Mouse (Mus musculus) G1E (cell line): ENCODE data around the gene Cnmd. TPM values are rescaled to one million over a fixed set of nuclear protein-coding genes. Genes with fewer than 3 reads are reported as not detected.

Experiments used
- ATAC-seq: 2 replicates; pipeline ENCODE4 v1.8.0; 2016; ENCODE audit warnings: mild to moderate bottlenecking; ENCODE audit not compliant: insufficient number of reproducible peaks, poor library complexity, low FRiP score, severe bottlenecking; ENCODE audit errors: extremely low read depth
- DNase-seq: peaks from one replicate; pipeline ENCODE4 v3.0.0; 2012; ENCODE audit warnings: low spot score
- H3K27me3 ChIP-seq: 2 replicates; pipeline ENCODE4 v1.6.1; 2012; ENCODE audit warnings: mild to moderate bottlenecking, low read length, inconsistent platforms; ENCODE audit not compliant: insufficient read depth
- H3K36me3 ChIP-seq: replicated peaks from 2 replicates; pipeline ENCODE3; 2012; ENCODE audit warnings: mild to moderate bottlenecking, inconsistent platforms
- H3K4me1 ChIP-seq: 2 replicates; pipeline ENCODE4 v1.6.1; 2012; ENCODE audit warnings: low read depth, low read length, inconsistent platforms, mixed read lengths; ENCODE audit not compliant: insufficient read depth
- H3K4me3 ChIP-seq: 2 replicates; pipeline ENCODE4 v1.5.1; 2012; ENCODE audit warnings: low read depth, mild to moderate bottlenecking, inconsistent platforms, low read length, moderate library complexity, mixed read lengths
- H3K9me3 ChIP-seq: replicated peaks from 2 replicates; pipeline ENCODE4 v1.6.1; 2012; ENCODE audit warnings: inconsistent platforms
- CTCF ChIP-seq: IDR thresholded peaks from 2 replicates; pipeline ENCODE4 v1.5.1; 2012; ENCODE audit warnings: low read depth, low read length, inconsistent platforms, mixed read lengths
- GATA1 ChIP-seq: IDR thresholded peaks from 2 replicates; pipeline ENCODE4 v1.6.1; 2012; ENCODE audit warnings: borderline replicate concordance, low read length, inconsistent platforms, mixed read lengths
- GATA2 ChIP-seq: IDR thresholded peaks from 2 replicates; pipeline ENCODE4 v1.6.1; 2012; ENCODE audit warnings: low read depth, low read length, inconsistent platforms, borderline replicate concordance
- POLR2AphosphoS5 ChIP-seq: IDR thresholded peaks from 2 replicates; pipeline ENCODE4 v1.6.1; 2012; ENCODE audit warnings: low read depth, low read length, inconsistent platforms; ENCODE audit not compliant: insufficient replicate concordance
- TAL1 ChIP-seq: conservative IDR thresholded peaks from 2 replicates; pipeline ENCODE4 v1.6.1; 2012; ENCODE audit warnings: low read depth, low read length, inconsistent platforms, mixed read lengths
- polyA plus RNA-seq: library from polyadenylated mRNA; stranded (reverse); fragments of >175 nt; gene quantifications from 2 replicates; pipeline ENCODE4 v1.2.3, GENCODE M21; 2012
- total RNA-seq, 2 experiments: library from RNA; stranded (forward) in 1 of 2; stranded (reverse) in 1 of 2; fragments of 200-1000 nt in 1 of 2; fragments of >200 nt in 1 of 2; fragmentation: Nextera tagmentation in 1 of 2; gene quantifications; 2 replicates each; pipeline ENCODE4 v1.2.3; 2014 to 2017

Cnmd gene
- total and polyA plus RNA-seq, 3 experiments = 0.22 TPM; not detected in 2

DNA sequence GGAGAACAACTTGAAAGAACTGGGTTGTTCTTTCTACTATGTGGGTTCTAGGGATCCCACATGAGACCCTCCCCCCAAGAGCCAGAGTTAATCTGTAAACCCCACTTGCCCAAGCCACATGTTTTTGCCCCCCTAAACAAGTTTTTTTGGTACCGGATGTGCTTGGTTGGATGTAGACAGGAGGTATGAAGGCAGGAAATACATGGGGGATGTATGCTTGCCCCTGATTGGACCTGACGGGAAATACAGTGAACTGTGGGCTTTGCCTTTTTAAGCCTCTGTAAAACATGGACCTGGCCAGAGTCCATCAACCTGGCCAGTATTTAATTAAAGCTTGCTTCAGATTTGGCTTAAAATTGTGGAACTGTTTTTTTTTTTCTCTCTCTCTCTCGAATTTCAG lies 12.3 kb downstream of the Cnmd start:
- no peak for ATAC-seq

DNA sequence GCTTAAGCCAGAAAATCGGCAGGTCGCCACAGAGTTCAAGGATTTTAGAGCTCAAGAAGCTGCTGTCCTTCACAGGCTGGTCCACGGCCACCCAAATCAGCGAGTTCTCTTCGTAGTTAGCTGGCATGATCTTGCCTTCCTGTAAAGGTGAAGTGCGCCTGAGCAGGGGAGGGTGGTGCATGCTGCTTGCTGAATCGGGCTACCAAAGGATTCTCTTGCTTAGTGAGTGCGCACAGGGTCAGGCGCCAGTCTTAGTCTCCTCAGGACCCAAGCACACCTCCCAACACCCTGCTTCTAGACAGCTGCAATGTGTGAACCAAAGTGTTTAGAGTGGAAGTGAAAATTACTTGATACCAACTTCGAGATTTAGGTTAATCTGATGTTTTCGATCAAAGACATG lies 16.6 kb downstream of the Cnmd start:
- Histone ChIP-seq H3K4me1 (no peaks in the 10 kb centered on the region), H3K4me3 (no peak overlapping the region), H3K9me3 (no peaks in the 10 kb centered on the region), H3K36me3 (no peaks in the 10 kb centered on the region), H3K27me3 (peaks cover 20% of the 10 kb centered on the region)
- no peak for TF ChIP-seq POLR2AphosphoS5
- no peak for TF ChIP-seq GATA1
- TF ChIP-seq TAL1 = no peak
- TF ChIP-seq GATA2 = no peak
- TF ChIP-seq CTCF = no peak
- ATAC-seq = no peak
- DNase-seq = no peak

More for the DNA sequence above, 12.3 kb downstream of the Cnmd start:
- TF ChIP-seq CTCF = no peak
- no peak for TF ChIP-seq GATA1
- TF ChIP-seq POLR2AphosphoS5 = no peak
- no peak for TF ChIP-seq TAL1
- no peak for TF ChIP-seq GATA2
- Histone ChIP-seq H3K9me3 (no peaks in the 10 kb centered on the region), H3K4me1 (no peaks in the 10 kb centered on the region), H3K36me3 (no peaks in the 10 kb centered on the region), H3K4me3 (no peak overlapping the region), H3K27me3 (peaks cover 15% of the 10 kb centered on the region; the same call in 1 of the 2 replicates)
- no peak for DNase-seq

DNA sequence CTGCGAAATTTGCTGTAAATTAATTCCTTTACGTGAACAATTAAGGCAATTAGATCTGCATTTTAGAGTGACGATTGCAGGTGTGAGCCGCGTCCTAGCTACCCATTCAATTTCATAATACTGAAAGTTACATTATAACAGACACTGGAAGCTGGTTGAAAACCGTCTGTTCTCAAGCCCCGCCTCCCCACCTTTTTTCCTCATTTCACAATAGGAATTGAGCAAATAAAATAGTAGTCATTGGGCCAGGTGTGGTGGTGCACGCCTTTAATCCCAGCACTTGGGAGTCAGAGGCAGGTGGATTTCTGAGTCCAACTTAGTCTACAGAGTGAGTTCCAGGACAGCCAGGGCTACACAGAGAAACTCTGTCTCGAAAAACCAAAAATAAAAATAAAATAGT lies 19.9 kb downstream of the Cnmd start:
- Histone ChIP-seq H3K27me3 (peaks cover 28% of the 10 kb centered on the region), H3K4me1 (no peaks in the 10 kb centered on the region), H3K4me3 (no peak overlapping the region), H3K36me3 (no peaks in the 10 kb centered on the region), H3K9me3 (no peaks in the 10 kb centered on the region)
- no peak for TF ChIP-seq TAL1
- no peak for TF ChIP-seq POLR2AphosphoS5
- TF ChIP-seq CTCF = no peak
- TF ChIP-seq GATA2 = no peak
- ATAC-seq (no peak), DNase-seq (no peak)

DNA sequence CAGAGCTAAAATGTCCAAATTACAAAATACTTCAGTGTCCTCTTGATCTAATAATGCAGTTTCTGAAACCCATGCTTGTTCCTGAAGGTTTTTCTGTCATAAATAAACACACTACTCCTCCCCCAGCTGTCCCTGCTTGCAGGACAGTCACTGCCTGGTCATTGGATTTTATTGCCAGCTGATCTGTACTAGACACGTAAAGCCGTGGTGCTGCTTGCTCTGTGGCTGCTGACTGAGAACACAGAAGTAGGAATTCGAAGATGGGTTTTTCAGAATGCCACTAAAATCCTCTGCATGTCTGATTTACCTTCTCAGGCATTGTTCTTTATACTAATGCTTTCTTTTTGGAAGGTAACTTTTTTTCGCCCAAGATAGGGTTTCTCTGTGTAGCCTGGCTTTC lies 25.2 kb downstream of the Cnmd start:
- Histone ChIP-seq H3K27me3 (peaks cover 15% of the 10 kb centered on the region), H3K4me1 (no peaks in the 10 kb centered on the region), H3K36me3 (peaks cover 10% of the 10 kb centered on the region), H3K4me3 (no peak overlapping the region), H3K9me3 (no peaks in the 10 kb centered on the region)
- TF ChIP-seq GATA1 (no peak), CTCF (no peak), GATA2 (no peak), TAL1 (no peak), POLR2AphosphoS5 (no peak)
- no peak for DNase-seq
- ATAC-seq = no peak

DNA sequence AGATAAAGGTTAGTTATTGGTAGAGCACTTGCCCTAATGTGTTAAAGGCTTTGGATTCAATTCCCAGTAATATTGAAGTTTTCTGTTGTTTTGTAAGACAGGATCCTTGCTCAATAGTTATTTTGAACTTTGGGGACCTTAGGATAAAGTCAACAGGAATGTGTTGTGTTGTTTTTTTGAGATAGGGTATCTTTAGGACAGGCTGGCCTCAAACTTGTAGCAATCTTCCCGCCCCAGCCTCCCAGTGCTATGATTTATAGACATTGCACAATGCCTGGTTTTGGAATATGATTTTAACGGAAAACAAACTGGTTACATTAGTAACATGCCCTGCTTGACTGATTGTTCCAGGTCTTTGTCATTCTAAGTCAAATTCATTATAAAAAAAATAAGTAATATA lies 28.8 kb downstream of the Cnmd start:
- Histone ChIP-seq H3K27me3 (peaks cover 5% of the 10 kb centered on the region), H3K9me3 (no peaks in the 10 kb centered on the region), H3K4me3 (no peak overlapping the region), H3K36me3 (peaks cover 41% of the 10 kb centered on the region), H3K4me1 (no peaks in the 10 kb centered on the region)
- ATAC-seq (no peak), DNase-seq (no peak)
- no peak for TF ChIP-seq TAL1
- no peak for TF ChIP-seq CTCF
- no peak for TF ChIP-seq GATA2
- no peak for TF ChIP-seq POLR2AphosphoS5
- no peak for TF ChIP-seq GATA1

DNA sequence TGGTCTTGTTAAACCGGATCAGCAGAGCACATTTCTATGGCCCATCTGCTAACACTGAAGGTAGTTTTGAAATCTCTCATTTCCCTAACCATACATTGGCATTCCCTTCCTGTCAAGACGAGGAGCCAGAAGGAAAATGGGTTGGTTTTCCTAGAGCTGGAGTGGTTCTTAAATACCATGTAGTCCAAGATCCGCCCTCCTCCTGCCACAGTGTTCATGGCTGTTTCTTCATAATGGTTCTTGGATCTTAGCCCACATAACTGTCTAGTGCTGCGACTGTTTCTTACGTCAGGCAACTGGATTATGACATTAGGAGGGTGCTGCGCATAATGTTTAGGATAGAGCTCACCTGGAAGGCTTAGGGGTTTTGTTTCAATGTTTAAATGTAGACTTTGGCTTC lies 29.6 kb downstream of the Cnmd start:
- Histone ChIP-seq H3K4me1 (no peaks in the 10 kb centered on the region), H3K4me3 (no peak overlapping the region), H3K27me3 (no peaks in the 10 kb centered on the region), H3K36me3 (peaks cover 50% of the 10 kb centered on the region), H3K9me3 (no peaks in the 10 kb centered on the region)
- no peak for TF ChIP-seq TAL1
- no peak for TF ChIP-seq GATA2
- no peak for TF ChIP-seq CTCF
- TF ChIP-seq GATA1 = no peak
- TF ChIP-seq POLR2AphosphoS5 = no peak
- DNase-seq (no peak), ATAC-seq (no peak)

DNA sequence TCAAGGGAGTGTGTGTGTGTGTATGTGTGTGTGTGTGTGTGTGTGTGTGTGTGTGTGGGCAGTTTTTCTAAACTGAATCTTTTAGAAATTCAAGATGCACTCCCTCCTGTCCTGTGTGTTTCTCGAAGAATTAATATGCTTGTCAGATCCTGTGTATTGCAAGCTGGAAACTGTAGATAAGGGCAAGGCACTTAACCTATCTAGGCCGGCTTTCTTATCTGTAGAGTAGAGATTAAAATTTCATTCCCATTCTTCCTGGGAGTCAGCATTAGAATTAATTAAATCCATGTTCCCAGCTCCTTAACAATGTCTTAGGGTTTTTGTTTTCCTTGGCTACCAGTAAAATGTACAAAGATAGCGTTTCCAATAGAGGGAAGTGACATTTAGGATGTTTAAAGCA lies 40.8 kb downstream of the Cnmd start:
- TF ChIP-seq TAL1 (peak; percentile 82), GATA1 (no peak)
- Histone ChIP-seq H3K36me3 (peaks cover 72% of the 10 kb centered on the region), H3K4me3 (no peak overlapping the region), H3K9me3 (no peaks in the 10 kb centered on the region), H3K27me3 (no peaks in the 10 kb centered on the region), H3K4me1 (peaks cover 25% of the 10 kb centered on the region)
- DNase-seq (peak; percentile 31), ATAC-seq (peak; percentile 90)
